Mouse (Mus musculus) intestine, postnatal 0 days (tissue): Measurements from ENCODE around the gene Foxl2. TPM values are rescaled to one million over a fixed set of nuclear protein-coding genes. Genes with fewer than 3 reads are reported as not detected.

ENCODE experiments used
- ATAC-seq: fragments of 200-750 bp; cut with Nextera tagmentation; 2 replicates; pipeline ENCODE4 v1.8.0; 2017; ENCODE audit warnings: mild to moderate bottlenecking, moderate TSS enrichment, moderate library complexity
- H3K27ac ChIP-seq: fragments of 300-500 bp; sonication (generic); 2 replicates; pipeline ENCODE4 v1.5.1; 2014; ENCODE audit warnings: mild to moderate bottlenecking, low read depth, low read length, moderate library complexity
- H3K27me3 ChIP-seq: fragments of 300-500 bp; sonication (generic); replicated peaks from 2 replicates; pipeline ENCODE4 v1.6.1; 2014; ENCODE audit warnings: low read length, mixed read lengths; ENCODE audit not compliant: control insufficient read depth, insufficient read depth
- H3K36me3 ChIP-seq: fragments of 300-500 bp; sonication (generic); 2 replicates; pipeline ENCODE4 v1.6.1; 2014; ENCODE audit warnings: mild to moderate bottlenecking, moderate library complexity; ENCODE audit not compliant: control insufficient read depth, insufficient read depth
- H3K4me1 ChIP-seq: fragments of 300-500 bp; sonication (generic); replicated peaks from 2 replicates; pipeline ENCODE4 v1.6.1; 2014; ENCODE audit warnings: antibody characterized with exemption, low read length, mixed read lengths; ENCODE audit not compliant: control insufficient read depth, insufficient read depth
- H3K4me2 ChIP-seq: fragments of 300-500 bp; sonication (generic); replicated peaks from 2 replicates; pipeline ENCODE4 v1.6.1; 2014; ENCODE audit warnings: low read depth, mild to moderate bottlenecking, moderate library complexity
- H3K4me3 ChIP-seq: fragments of 300-500 bp; sonication (generic); 2 replicates; pipeline ENCODE4 v1.5.1; 2014; ENCODE audit warnings: low read depth, low read length
- H3K9ac ChIP-seq: fragments of 300-500 bp; sonication (generic); 2 replicates; pipeline ENCODE4 v1.6.1; 2014; ENCODE audit warnings: mild to moderate bottlenecking, low read depth, low read length
- H3K9me3 ChIP-seq: fragments of 300-500 bp; sonication (generic); 2 replicates; pipeline ENCODE4 v1.6.1; 2016; ENCODE audit warnings: mixed run types; ENCODE audit not compliant: control insufficient read depth
- CTCF ChIP-seq: sonication (generic); IDR thresholded peaks from 2 replicates; pipeline ENCODE4 v1.5.1; 2016; ENCODE audit warnings: low read depth, mild to moderate bottlenecking, control low read depth, antibody characterized with exemption, moderate library complexity
- WGBS: fragments of 180-500 bp; shearing (Covaris S2); extraction: QIAGEN DNeasy Blood & Tissue Kit; methylation state at CpG from one replicate; pipeline ENCODE4 v1.1.7; 2014; 5-methylcytosine and 5-hydroxymethylcytosine counted together
- polyA plus RNA-seq: library from polyadenylated mRNA; unstranded; fragments of >200 nt; fragmentation: Nextera tagmentation; extraction: Ambion mirVana; gene quantifications from 2 replicates; pipeline ENCODE4 v1.2.1, GENCODE M21; 2015

The Foxl2 gene
- polyA plus RNA-seq, 1 experiment from 2014 or later: not detected

- H3K36me3 ChIP-seq: no peaks in the 10 kb centered on the region
- 0 out of 2 replicates have a peak, but pooled peaks cover 14% of the 10 kb centered on the region for H3K27me3 ChIP-seq
- under 1% methylated on average over 49 of the region's 50 CpGs for WGBS
- peak overlapping the region; percentile 80 for H3K9ac ChIP-seq
- H3K4me1 ChIP-seq: no peaks in the 10 kb centered on the region
- H3K4me3 ChIP-seq: peak overlapping the region; percentile 80
- no peaks in the 10 kb centered on the region for H3K9me3 ChIP-seq
- peak overlapping the region; percentile 99 for H3K4me2 ChIP-seq
- peak overlapping the region; percentile 35; the same call in 1 of the 2 replicates for H3K27ac ChIP-seq
- TF ChIP-seq CTCF: no peak
- peak; percentile 36 for ATAC-seq
Observed at GRCm38 (mm10) chr9:98986476-98987096, 31.5 kb downstream of the Foxl2 start.

- H3K27me3 ChIP-seq: 0 out of 2 replicates have a peak, but pooled peaks cover 14% of the 10 kb centered on the region
- H3K36me3 ChIP-seq: no peaks in the 10 kb centered on the region
- no peak overlapping the region for H3K27ac ChIP-seq
- H3K9ac ChIP-seq: peak overlapping the region; percentile 80
- no peaks in the 10 kb centered on the region for H3K4me1 ChIP-seq
- WGBS: 31% methylated on average over 9 of the region's 9 CpGs
- H3K4me3 ChIP-seq: peak overlapping the region; percentile 80
- no peaks in the 10 kb centered on the region for H3K9me3 ChIP-seq
- ATAC-seq: no peak
- H3K4me2 ChIP-seq: peak overlapping the region; percentile 99
- TF ChIP-seq CTCF: no peak
Observed at GRCm38 (mm10) chr9:98987131-98987530, 32.0 kb downstream of the Foxl2 start.

GRCm38 (mm10) chr9:98994103-98994502 lies 39.0 kb downstream of the Foxl2 start:
- Histone ChIP-seq H3K27ac (no peak overlapping the region), H3K4me1 (no peaks in the 10 kb centered on the region), H3K9me3 (no peaks in the 10 kb centered on the region), H3K36me3 (peaks cover 21% of the 10 kb centered on the region), H3K4me2 (no peak overlapping the region), H3K9ac (no peak overlapping the region), H3K27me3 (no peaks in the 10 kb centered on the region), H3K4me3 (no peak overlapping the region)
- ATAC-seq: no peak
- TF ChIP-seq CTCF: no peak
- 91% methylated on average over 4 of the region's 4 CpGs for WGBS

GRCm38 (mm10) chr9:98999881-99000339 lies 44.8 kb downstream of the Foxl2 start:
- no peak for TF ChIP-seq CTCF
- no peak for ATAC-seq
- 80% methylated on average over 9 of the region's 9 CpGs for WGBS
- no peaks in the 10 kb centered on the region for H3K4me1 ChIP-seq
- H3K4me2 ChIP-seq: no peak overlapping the region
- H3K27me3 ChIP-seq: no peaks in the 10 kb centered on the region
- H3K36me3 ChIP-seq: peaks cover 25% of the 10 kb centered on the region
- no peak overlapping the region for H3K9ac ChIP-seq
- H3K27ac ChIP-seq: no peak overlapping the region
- no peak overlapping the region for H3K4me3 ChIP-seq
- no peaks in the 10 kb centered on the region for H3K9me3 ChIP-seq

- Histone ChIP-seq H3K4me1 (no peaks in the 10 kb centered on the region), H3K9me3 (no peaks in the 10 kb centered on the region), H3K4me2 (no peak overlapping the region), H3K27ac (no peak overlapping the region), H3K27me3 (no peaks in the 10 kb centered on the region), H3K36me3 (peaks cover 20% of the 10 kb centered on the region; the same call in 1 of the 2 replicates), H3K9ac (no peak overlapping the region), H3K4me3 (no peak overlapping the region)
- no peak for TF ChIP-seq CTCF
- no peak for ATAC-seq
- 93% methylated on average over 6 of the region's 6 CpGs for WGBS
Observed at GRCm38 (mm10) chr9:99001326-99001725, 46.2 kb downstream of the Foxl2 start.

Other genes with a start within 250 kb of the Foxl2 start
- gene Prr23a1, start 112.8 kb upstream of the Foxl2 start, polyA plus RNA-seq: not detected in 2 replicates
- gene Prr23a2, start 98.8 kb upstream of the Foxl2 start, polyA plus RNA-seq: not detected in 2 replicates
- not detected in 2 replicates for gene Prr23a3, start 90.5 kb upstream of the Foxl2 start, polyA plus RNA-seq
- gene 7420426K07Rik, start 52.2 kb upstream of the Foxl2 start, polyA plus RNA-seq: not detected in 2 replicates
- 30.3 and 31.2 TPM in 2 replicates for gene Faim, start 31.1 kb downstream of the Foxl2 start, polyA plus RNA-seq
- 45.9 and 46.8 TPM in 2 replicates for gene Gm1123, start 80.4 kb downstream of the Foxl2 start, polyA plus RNA-seq
- 1.2 and 1.6 TPM in 2 replicates for gene Pik3cb, start 185.3 kb downstream of the Foxl2 start, polyA plus RNA-seq